Mouse (Mus musculus) yolk sac, embryonic 10.5 days (tissue): ENCODE results near the gene Jtb.
A peak's percentile ranks its signal among the peaks of the same experiment; 100 is the strongest.

Experiments used
- DNase-seq: peaks from one replicate; pipeline ENCODE4 v3.0.0-alpha.2; 2017; ENCODE audit warnings: low spot score

Gene Jtb

GRCm38 (mm10) chr3:90263121-90263771 lies 31.8 kb downstream of the Jtb start:
- DNase-seq, result no peak

- DNase-seq, result no peak
Observed at GRCm38 (mm10) chr3:90264687-90265033, 33.3 kb downstream of the Jtb start.

- DNase-seq, result peak; percentile 90
Observed at GRCm38 (mm10) chr3:90265034-90265931, 33.9 kb downstream of the Jtb start, which contains the start of gene Dennd4b. TSS of gene Dennd4b (plus strand) at chr3:90265185.

GRCm38 (mm10) chr3:90265932-90266741 lies 34.7 kb downstream of the Jtb start:
- no peak for DNase-seq

- DNase-seq, result no peak
Observed at GRCm38 (mm10) chr3:90266901-90267775, 35.7 kb downstream of the Jtb start.

- no peak for DNase-seq
Observed at GRCm38 (mm10) chr3:90268190-90268589, 36.8 kb downstream of the Jtb start.

- DNase-seq, result no peak
Observed at GRCm38 (mm10) chr3:90268971-90269370, 37.6 kb downstream of the Jtb start.

- no peak for DNase-seq
Observed at GRCm38 (mm10) chr3:90270784-90271183, 39.4 kb downstream of the Jtb start.

- DNase-seq, result no peak
Observed at GRCm38 (mm10) chr3:90272170-90272569, 40.8 kb downstream of the Jtb start.

- no peak for DNase-seq
Observed at GRCm38 (mm10) chr3:90273855-90274254, 42.5 kb downstream of the Jtb start.

- no peak for DNase-seq
Observed at GRCm38 (mm10) chr3:90275286-90275685, 43.9 kb downstream of the Jtb start.

- DNase-seq, result no peak
Observed at GRCm38 (mm10) chr3:90276858-90277257, 45.5 kb downstream of the Jtb start.

GRCm38 (mm10) chr3:90277793-90278192 lies 46.4 kb downstream of the Jtb start:
- DNase-seq, result no peak

GRCm38 (mm10) chr3:90278211-90278610 lies 46.8 kb downstream of the Jtb start:
- DNase-seq, result no peak

GRCm38 (mm10) chr3:90279216-90279615 lies 47.8 kb downstream of the Jtb start:
- no peak for DNase-seq

GRCm38 (mm10) chr3:90279743-90280142 lies 48.3 kb downstream of the Jtb start:
- DNase-seq, result no peak

GRCm38 (mm10) chr3:90280708-90281107 lies 49.3 kb downstream of the Jtb start:
- no peak for DNase-seq

GRCm38 (mm10) chr3:90284150-90284549 lies 52.8 kb downstream of the Jtb start:
- no peak for DNase-seq
